Mouse (Mus musculus): ENCODE data around the gene Nsmce4a. TPM values are rescaled to one million over a fixed set of nuclear protein-coding genes. Genes with fewer than 3 reads are reported as not detected.

Gene Nsmce4a
- polyA plus RNA-seq, 1 experiment from 2014 or later: 169 TPM

DNA sequence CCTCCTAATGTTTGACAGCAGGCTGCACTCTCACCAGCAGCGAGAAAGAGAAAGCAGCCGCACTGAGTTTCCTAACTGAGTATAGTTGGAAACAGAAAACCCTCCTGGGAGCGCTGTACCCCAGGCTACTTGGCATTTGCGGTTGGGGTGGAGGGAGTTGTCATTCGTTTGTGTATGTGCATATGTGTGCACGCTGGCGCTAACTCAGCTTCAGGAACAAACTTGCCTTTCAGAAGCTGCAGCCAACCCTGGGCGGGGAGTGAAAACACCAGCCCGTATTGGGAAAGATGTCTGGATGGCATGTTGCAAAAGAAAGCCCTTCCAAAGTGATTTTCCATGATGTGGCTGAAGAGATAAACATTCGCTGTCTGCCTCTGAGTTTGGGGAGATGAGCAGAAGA lies 4.1 kb upstream of the Nsmce4a start:
- Histone ChIP-seq H3K9ac (replicated peaks) (no peak overlapping the region), H3K9me3 (peaks cover 4% of the 10 kb centered on the region; the same call in 1 of the 2 replicates), H3K4me1 (peaks cover 11% of the 10 kb centered on the region; the same call in 1 of the 2 replicates), H3K27ac (replicated peaks) (no peak overlapping the region), H3K4me3 (no peak overlapping the region), H3K4me2 (replicated peaks) (no peak overlapping the region; the same call in 1 of the 2 replicates), H3K27me3 (no peaks in the 10 kb centered on the region), H3K36me3 (no peaks in the 10 kb centered on the region)
- no peak for ATAC-seq (ENCODE audit: low FRiP score, low read depth)
- 42% methylated on average over 10 of the region's 10 CpGs for WGBS

DNA sequence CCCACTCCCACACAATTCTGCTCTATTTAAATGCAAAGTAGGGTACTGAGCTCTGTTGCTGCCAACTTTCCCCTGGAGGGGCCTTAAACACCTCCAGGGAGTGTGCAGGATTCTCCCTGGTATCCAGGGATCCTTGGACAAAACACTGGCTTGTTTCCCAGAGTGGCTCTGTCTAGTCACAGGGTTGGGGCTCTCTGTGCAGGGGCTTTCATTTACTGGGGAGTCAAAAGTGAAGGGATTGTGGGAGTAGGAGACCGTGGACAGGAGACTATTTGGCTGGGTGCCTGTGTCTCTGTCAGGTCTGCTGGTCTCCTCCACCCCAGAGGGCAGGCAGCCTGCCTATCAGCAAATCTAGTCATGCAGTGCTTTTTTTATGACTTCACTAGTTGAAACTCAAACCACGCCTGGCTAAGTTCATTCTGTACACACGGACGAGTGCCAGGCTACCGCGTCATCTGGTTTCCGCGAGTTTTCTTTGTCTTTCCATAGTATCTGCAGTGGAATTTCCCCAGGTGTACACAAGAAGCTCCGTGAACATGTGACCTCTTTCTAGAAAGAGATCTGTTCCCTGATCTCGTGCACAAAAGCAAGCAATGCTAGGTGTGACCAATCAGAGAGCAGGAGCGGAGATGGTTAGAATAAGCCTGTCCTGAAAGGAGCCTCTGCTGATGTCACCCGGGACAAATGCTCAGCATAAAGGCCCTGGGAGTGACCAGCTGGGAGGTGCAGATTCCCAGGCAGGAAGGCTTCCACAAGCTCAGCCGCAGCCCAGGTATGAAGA lies 1.5 kb upstream of the Nsmce4a start:
- Histone ChIP-seq H3K36me3 (no peaks in the 10 kb centered on the region), H3K4me3 (no peak overlapping the region), H3K4me1 (peaks cover 20% of the 10 kb centered on the region; the same call in 1 of the 2 replicates), H3K27ac (replicated peaks) (no peak overlapping the region), H3K9me3 (no peaks in the 10 kb centered on the region), H3K4me2 (replicated peaks) (no peak overlapping the region), H3K27me3 (no peaks in the 10 kb centered on the region), H3K9ac (replicated peaks) (no peak overlapping the region)
- 0 out of 2 replicates have a peak, but pooled peaks have one; percentile 44 for ATAC-seq (ENCODE audit: low FRiP score, low read depth)
- 58% methylated on average over 13 of the region's 13 CpGs for whole genome bisulfite sequencing

DNA sequence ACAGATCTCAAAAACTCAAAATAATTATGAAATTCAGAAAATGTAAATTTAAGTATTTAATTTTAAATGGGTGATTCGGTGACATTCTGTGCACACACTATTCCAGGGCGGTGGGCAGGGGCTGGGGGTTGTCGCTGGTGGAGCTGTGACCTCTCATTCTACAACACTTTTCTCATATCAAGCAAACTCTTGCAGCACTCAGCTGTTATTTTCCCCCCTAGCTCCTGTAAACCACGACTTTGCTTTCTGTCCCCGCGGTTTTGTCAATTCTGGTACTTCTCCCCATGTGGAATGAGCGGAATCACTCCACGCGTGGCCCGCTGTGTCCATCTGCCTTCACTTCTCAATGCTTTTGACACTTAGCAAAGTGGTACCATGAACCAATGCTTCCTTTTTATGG lies 828 bp upstream of the Nsmce4a start:
- no peak overlapping the region for H3K9ac ChIP-seq (replicated peaks)
- 95% methylated on average over 10 of the region's 10 CpGs for WGBS
- no peak overlapping the region for H3K4me3 ChIP-seq
- H3K27me3 ChIP-seq: no peaks in the 10 kb centered on the region
- H3K27ac ChIP-seq (replicated peaks): no peak overlapping the region
- no peaks in the 10 kb centered on the region for H3K9me3 ChIP-seq
- no peaks in the 10 kb centered on the region for H3K36me3 ChIP-seq
- H3K4me1 ChIP-seq: peaks cover 20% of the 10 kb centered on the region; the same call in 1 of the 2 replicates
- H3K4me2 ChIP-seq (replicated peaks): no peak overlapping the region
- no peak for ATAC-seq (ENCODE audit: low FRiP score, low read depth)

DNA sequence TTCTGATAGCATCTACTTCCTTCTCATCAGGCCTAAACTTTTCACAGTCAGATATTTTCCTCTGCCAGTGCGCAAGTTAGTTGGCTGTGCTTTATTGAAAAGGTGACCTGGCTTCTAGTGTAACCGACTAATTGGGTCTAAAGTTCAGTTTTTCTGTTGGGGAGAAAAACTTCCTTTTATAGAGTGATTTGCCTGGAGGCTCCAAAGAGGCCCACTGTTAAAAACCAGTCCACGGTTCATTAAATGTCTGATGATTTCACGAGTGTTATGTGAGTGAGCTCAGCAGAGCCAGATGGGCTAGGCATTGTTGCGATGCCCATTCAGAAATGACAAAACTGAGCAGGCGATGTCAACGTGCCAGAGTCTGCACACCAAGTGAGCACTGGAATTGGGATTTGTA lies 2.4 kb downstream of the Nsmce4a start:
- ATAC-seq (ENCODE audit: low FRiP score, low read depth): no peak
- Histone ChIP-seq H3K36me3 (no peaks in the 10 kb centered on the region), H3K4me3 (no peak overlapping the region), H3K4me1 (peaks cover 14% of the 10 kb centered on the region; the same call in 1 of the 2 replicates), H3K9me3 (no peaks in the 10 kb centered on the region), H3K4me2 (replicated peaks) (no peak overlapping the region), H3K27ac (replicated peaks) (no peak overlapping the region), H3K27me3 (no peaks in the 10 kb centered on the region), H3K9ac (replicated peaks) (no peak overlapping the region)
- WGBS: 60% methylated on average over 7 of the region's 7 CpGs

DNA sequence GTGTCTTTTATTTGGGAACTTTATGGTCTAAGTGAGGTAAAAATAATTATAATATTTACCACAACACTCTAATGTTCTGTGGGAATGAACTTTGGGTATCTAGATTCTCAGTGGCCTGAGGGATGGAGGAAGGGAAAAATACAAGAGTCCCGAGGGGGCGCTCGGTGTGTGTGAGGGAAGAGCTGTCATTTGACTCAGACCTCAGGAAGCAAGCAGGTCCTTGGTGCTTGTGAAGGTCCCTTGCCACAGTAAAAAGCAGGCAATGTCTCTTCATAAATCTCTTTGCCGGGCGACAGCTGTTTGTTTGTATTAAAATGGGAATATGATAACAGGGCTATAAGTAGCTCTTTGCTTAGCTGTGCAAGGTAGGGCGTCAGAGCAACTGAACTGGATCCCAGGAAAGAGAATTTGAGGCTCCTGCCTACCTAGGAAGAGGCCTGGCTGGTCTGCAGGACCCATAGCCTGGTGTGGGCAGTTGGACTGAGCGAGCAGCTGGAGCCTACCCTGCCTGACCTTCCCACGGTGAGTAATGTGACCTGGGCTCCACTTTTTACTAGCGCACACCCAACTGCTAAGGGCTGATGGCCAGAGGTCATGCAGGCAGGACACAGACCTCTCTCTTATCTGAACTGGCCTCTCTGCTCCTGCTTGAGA lies 4.0 kb downstream of the Nsmce4a start:
- Histone ChIP-seq H3K4me3 (no peak overlapping the region), H3K4me1 (peaks cover 9% of the 10 kb centered on the region; the same call in 1 of the 2 replicates), H3K9ac (replicated peaks) (no peak overlapping the region), H3K27ac (replicated peaks) (no peak overlapping the region), H3K9me3 (no peaks in the 10 kb centered on the region), H3K36me3 (no peaks in the 10 kb centered on the region), H3K27me3 (no peaks in the 10 kb centered on the region), H3K4me2 (replicated peaks) (no peak overlapping the region)
- ATAC-seq (ENCODE audit: low FRiP score, low read depth): no peak
- WGBS: 85% methylated on average over 9 of the region's 9 CpGs

DNA sequence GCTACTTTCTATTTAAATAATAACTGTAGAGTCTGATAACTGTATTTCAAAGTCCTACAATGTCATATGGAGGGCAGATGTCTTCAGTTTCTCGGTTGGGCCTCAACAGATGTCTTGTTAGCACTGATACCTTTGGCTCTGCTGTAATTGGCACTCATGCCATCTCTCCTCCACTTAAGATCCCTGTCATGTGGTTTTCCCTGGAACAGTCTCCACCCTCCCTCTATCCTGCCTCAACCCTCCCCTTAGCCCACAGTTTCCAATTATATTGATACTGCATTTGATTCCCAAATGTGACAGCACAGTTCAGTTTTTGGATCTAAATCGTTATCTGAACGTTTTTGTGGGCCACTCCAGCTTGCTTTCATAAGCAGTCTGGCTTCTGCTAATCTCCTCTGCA lies 8.3 kb downstream of the Nsmce4a start:
- no peak for ATAC-seq (ENCODE audit: low FRiP score, low read depth)
- H3K9me3 ChIP-seq: no peaks in the 10 kb centered on the region
- H3K27ac ChIP-seq (replicated peaks): no peak overlapping the region
- WGBS: 80% methylated on average over 3 of the region's 3 CpGs
- H3K27me3 ChIP-seq: 0 out of 2 replicates have a peak, but pooled peaks cover 4% of the 10 kb centered on the region
- no peak overlapping the region for H3K4me3 ChIP-seq
- no peak overlapping the region for H3K9ac ChIP-seq (replicated peaks)
- H3K4me1 ChIP-seq: no peaks in the 10 kb centered on the region
- no peak overlapping the region for H3K4me2 ChIP-seq (replicated peaks)
- no peaks in the 10 kb centered on the region for H3K36me3 ChIP-seq

DNA sequence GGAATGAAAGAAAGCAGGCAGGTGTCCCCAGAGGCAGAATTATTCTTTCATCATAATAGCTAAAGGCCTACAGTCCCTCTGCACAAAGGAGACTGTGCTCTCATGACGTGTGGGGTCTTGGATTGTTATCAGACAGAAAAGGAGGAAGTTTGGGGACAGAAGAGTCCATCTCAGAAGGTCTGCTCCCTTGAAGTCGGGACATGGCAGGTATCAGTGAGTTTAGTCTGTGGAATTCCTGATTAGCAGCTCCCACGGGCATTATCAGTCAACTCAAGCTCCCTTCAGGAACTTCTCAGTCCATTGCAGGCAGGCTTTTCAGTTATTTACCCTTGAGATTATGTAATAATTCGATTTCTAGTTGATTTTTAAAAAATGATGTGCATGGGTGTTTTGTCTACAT lies 9.0 kb downstream of the Nsmce4a start:
- WGBS: 64% methylated on average over 4 of the region's 4 CpGs
- H3K9me3 ChIP-seq: no peaks in the 10 kb centered on the region
- H3K4me3 ChIP-seq: no peak overlapping the region
- no peak overlapping the region for H3K9ac ChIP-seq (replicated peaks)
- H3K4me1 ChIP-seq: no peaks in the 10 kb centered on the region
- H3K4me2 ChIP-seq (replicated peaks): no peak overlapping the region
- no peak for ATAC-seq (ENCODE audit: low FRiP score, low read depth)
- no peak overlapping the region for H3K27ac ChIP-seq (replicated peaks)
- 0 out of 2 replicates have a peak, but pooled peaks cover 4% of the 10 kb centered on the region for H3K27me3 ChIP-seq
- H3K36me3 ChIP-seq: no peaks in the 10 kb centered on the region

DNA sequence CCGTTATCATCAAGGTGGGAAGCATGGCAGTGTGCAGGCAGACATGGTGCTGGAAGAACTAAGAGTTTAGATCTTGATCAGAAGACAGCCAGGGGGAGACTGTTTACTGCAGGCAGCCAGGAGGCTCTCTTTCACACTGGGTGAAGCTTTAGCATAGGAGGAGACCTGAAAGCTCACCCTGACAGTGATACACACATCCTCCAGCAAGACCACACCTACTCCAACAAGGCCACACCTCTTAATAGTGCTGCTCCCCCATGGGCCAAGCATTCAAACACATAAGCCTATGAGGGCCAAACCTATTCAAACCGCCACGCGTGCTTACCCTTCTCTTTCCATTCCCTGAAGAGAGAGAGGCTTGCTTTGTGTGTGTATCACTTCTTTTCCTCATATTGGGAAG lies 9.6 kb downstream of the Nsmce4a start:
- no peak overlapping the region for H3K9ac ChIP-seq (replicated peaks)
- H3K27ac ChIP-seq (replicated peaks): no peak overlapping the region
- no peaks in the 10 kb centered on the region for H3K4me1 ChIP-seq
- 91% methylated on average over 4 of the region's 4 CpGs for WGBS
- 0 out of 2 replicates have a peak, but pooled peaks cover 4% of the 10 kb centered on the region for H3K27me3 ChIP-seq
- H3K4me2 ChIP-seq (replicated peaks): no peak overlapping the region
- no peak overlapping the region for H3K4me3 ChIP-seq
- H3K36me3 ChIP-seq: no peaks in the 10 kb centered on the region
- no peak for ATAC-seq (ENCODE audit: low FRiP score, low read depth)
- H3K9me3 ChIP-seq: no peaks in the 10 kb centered on the region

DNA sequence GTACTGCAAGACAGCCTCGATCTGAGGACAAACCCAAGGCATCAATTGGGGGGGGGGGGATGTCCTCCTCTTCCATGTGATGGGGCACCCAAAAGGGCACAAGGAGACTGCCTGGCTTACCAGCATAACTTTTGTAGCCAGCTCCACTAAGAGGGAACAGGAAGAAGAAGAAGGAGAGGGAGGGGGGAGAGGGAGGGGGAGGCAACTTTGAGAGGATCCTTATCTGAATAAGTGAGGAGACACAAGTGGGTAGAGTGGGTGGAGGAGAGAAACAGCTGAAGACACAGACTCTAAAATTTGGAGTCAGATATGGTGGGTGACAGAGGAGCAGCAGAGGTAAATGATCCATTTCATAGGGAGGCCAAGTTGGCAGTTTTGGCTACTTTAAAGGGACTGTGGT lies 12.0 kb downstream of the Nsmce4a start:
- no peaks in the 10 kb centered on the region for H3K36me3 ChIP-seq
- H3K4me1 ChIP-seq: no peaks in the 10 kb centered on the region
- no peak overlapping the region for H3K4me3 ChIP-seq
- no peak for ATAC-seq (ENCODE audit: low FRiP score, low read depth)
- H3K27ac ChIP-seq (replicated peaks): no peak overlapping the region
- H3K27me3 ChIP-seq: 0 out of 2 replicates have a peak, but pooled peaks cover 4% of the 10 kb centered on the region
- 100% methylated on average over 1 of the region's 1 CpGs for WGBS
- H3K9me3 ChIP-seq: no peaks in the 10 kb centered on the region
- no peak overlapping the region for H3K9ac ChIP-seq (replicated peaks)
- H3K4me2 ChIP-seq (replicated peaks): no peak overlapping the region

DNA sequence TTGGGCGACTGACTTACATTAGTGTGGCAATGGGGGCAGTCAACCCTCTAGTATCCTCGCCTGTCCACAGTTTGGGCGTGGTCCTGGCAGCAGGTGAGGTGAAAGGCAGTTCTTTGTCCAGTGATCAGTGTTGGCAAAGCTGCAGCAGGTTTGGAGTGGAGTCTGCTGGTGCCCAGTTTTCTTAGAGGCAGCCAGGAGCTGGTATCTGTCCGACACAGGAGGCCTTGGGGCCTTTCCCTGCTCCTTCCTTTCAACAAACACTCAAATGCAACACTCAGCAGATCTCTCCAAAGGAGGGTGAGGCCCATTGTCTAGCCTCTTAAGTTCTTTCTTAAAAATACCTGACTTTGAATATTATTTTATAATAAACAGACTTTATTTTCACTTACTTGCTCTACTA lies 14.3 kb downstream of the Nsmce4a start:
- Histone ChIP-seq H3K4me1 (peaks cover 8% of the 10 kb centered on the region; the same call in 1 of the 2 replicates), H3K4me2 (replicated peaks) (no peak overlapping the region), H3K9me3 (no peaks in the 10 kb centered on the region), H3K9ac (replicated peaks) (no peak overlapping the region), H3K27ac (replicated peaks) (no peak overlapping the region), H3K36me3 (no peaks in the 10 kb centered on the region), H3K27me3 (peaks cover 4% of the 10 kb centered on the region; the same call in 1 of the 2 replicates), H3K4me3 (no peak overlapping the region)
- ATAC-seq (ENCODE audit: low FRiP score, low read depth): no peak
- 74% methylated on average over 4 of the region's 4 CpGs for WGBS

DNA sequence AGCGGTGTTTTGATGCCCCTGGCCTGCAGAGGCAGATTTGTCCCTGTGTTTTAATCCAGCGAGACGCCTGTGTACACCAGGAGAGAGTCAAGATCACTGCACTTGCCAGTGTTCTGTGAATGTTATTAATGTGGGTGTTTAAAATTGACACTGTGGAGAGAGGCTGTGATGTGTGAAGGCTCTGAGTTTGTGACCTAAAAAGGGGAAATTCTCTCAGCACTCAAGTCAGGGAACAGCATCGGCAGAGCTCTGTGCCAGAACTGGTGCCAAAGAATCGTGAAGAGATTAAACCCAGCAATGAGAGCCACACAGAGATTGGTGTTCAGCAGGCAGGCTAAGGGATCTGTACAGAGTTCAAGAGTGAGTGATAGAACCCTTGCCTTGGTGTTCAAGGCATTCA lies 17.3 kb downstream of the Nsmce4a start:
- ATAC-seq (ENCODE audit: low FRiP score, low read depth): no peak
- no peak overlapping the region for H3K4me2 ChIP-seq (replicated peaks)
- peaks cover under 1% of the 10 kb centered on the region; the same call in 1 of the 2 replicates for H3K27me3 ChIP-seq
- no peaks in the 10 kb centered on the region for H3K9me3 ChIP-seq
- H3K4me3 ChIP-seq: no peak overlapping the region
- H3K27ac ChIP-seq (replicated peaks): no peak overlapping the region
- WGBS: 54% methylated on average over 5 of the region's 5 CpGs
- peaks cover 10% of the 10 kb centered on the region; the same call in 1 of the 2 replicates for H3K4me1 ChIP-seq
- 0 out of 2 replicates have a peak overlapping the region, but pooled peaks have one; percentile 6 for H3K9ac ChIP-seq (replicated peaks)
- H3K36me3 ChIP-seq: no peaks in the 10 kb centered on the region

DNA sequence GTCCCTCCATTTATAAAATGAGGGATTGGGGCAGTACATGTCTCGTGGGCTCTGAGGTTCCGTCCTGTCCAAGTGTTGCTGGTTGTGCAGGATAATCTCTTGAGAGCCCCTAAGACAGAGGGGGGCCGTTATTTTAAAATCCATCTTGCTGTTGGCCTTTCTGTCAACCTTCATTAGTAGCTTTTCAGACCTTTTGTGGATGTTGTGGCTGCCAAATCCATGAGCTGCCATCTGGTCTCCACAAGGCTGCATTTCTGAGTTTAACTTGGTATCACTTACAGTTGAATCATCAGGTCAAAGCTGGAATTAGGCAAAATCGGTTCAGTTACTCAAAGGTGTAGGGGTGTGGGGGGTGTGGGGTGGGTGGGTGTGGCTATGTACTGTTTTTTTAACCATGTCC lies 19.6 kb downstream of the Nsmce4a start:
- ATAC-seq (ENCODE audit: low FRiP score, low read depth): no peak
- H3K4me3 ChIP-seq: no peak overlapping the region
- no peaks in the 10 kb centered on the region for H3K36me3 ChIP-seq
- H3K27ac ChIP-seq (replicated peaks): no peak overlapping the region
- peaks cover 10% of the 10 kb centered on the region; the same call in 1 of the 2 replicates for H3K4me1 ChIP-seq
- H3K27me3 ChIP-seq: no peaks in the 10 kb centered on the region; the same call in 1 of the 2 replicates
- no peak overlapping the region for H3K4me2 ChIP-seq (replicated peaks)
- H3K9ac ChIP-seq (replicated peaks): no peak overlapping the region
- WGBS: 81% methylated on average over 4 of the region's 4 CpGs
- H3K9me3 ChIP-seq: no peaks in the 10 kb centered on the region

All from midbrain, embryonic 12.5 days (tissue).